Mouse (Mus musculus): ENCODE data around the gene Lax1. TPM values are rescaled to one million over a fixed set of nuclear protein-coding genes. Genes with fewer than 3 reads are reported as not detected.

Lax1 gene
- total and polyA plus RNA-seq, 3 experiments, result 0.04 TPM; not detected in 2

DNA sequence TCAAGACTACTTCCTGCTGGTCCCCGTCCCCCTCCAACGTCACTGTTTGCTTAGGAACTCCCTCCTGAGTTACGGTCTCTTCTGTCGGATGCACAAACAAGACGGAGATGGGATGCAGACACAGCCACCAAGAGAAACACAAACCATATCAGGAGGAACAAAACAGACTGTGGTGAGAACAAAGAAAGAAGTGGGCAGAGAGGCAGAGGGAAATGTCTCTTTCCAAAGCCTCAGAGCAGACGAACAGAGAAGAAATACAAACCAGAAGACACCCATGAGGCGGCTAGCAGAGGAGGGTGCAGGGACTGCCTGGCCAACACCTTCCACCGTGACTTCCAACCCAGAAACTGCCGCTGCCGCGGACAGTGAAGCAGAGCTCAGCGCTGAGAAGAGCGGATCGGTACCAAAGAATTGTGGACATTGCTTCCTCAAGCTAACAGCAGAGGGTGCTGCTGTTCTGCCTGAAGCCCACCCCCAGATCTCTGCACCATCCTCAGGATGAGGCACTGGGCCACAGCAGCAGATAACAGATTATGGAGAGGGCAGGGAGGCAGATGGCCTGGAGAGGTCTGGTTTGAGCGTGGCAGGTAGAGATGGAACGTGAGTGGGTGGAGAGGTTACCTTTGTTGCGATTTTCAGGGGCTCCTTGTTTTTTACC lies 46.2 kb upstream of the Lax1 start (continued):
- TF ChIP-seq TCF12 (IDR thresholded peaks at IDR 0.05; ENCODE audit: low read depth, low read length) (no peak), HCFC1 (IDR thresholded peaks at IDR 0.05; ENCODE audit: low read depth, low read length) (no peak)

DNA sequence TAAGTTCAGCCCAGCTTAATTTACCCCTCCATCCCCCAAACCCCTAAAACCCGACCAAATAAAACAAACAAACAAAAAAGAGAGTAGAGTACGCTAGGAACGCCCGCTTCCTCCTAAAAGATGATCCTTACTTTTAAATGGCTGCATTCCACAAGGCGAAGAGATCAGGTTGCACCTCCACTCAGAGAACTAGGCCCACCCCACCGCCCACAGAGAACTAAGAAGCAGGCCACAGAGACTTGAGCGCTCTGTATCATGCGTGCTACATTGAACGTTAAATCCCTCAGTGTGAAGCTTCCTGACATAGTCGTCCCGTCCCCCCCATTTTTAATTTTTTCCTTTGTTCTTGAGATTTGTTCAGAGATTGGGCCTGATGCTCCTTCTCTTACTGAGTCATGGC lies 42.9 kb upstream of the Lax1 start:
- TF ChIP-seq USF2 (IDR thresholded peaks at IDR 0.05; ENCODE audit: borderline replicate concordance in 1 of 2, insufficient read depth in 1 of 2, low read depth in 1 of 2, low read length in 2 of 2) (no peak), E2F4 (IDR thresholded peaks at IDR 0.05; ENCODE audit: borderline replicate concordance, low read depth, low read length) (no peak), JUND (IDR thresholded peaks at IDR 0.05; ENCODE audit: low read depth, low read length) (no peak), ELF1 (IDR thresholded peaks at IDR 0.05; ENCODE audit: low read depth, low read length) (no peak), TAL1 (IDR thresholded peaks at IDR 0.05; ENCODE audit: low read length) (no peak)
- DNase-seq (ENCODE audit: low read depth, low spot score), result no peak
- Histone ChIP-seq H3K27me3 (ENCODE audit: control insufficient read depth in 1 of 2, insufficient read depth in 2 of 2, low read length in 2 of 2) (no peaks in the 10 kb centered on the region), H3K4me3 (ENCODE audit: control insufficient read depth in 1 of 2, insufficient read depth in 1 of 2, low read depth in 2 of 2, low read length in 2 of 2) (no peak overlapping the region), H3K27ac (ENCODE audit: control insufficient read depth, low read depth, low read length) (no peak overlapping the region), H3K4me1 (ENCODE audit: control insufficient read depth in 1 of 2, insufficient read depth in 2 of 2, low read length in 2 of 2) (peaks cover 5 to 7% of the 10 kb centered on the region in 2 experiments), H3K9me3 (replicated peaks; ENCODE audit: insufficient read depth, low read length) (no peaks in the 10 kb centered on the region), H3K9ac (ENCODE audit: control insufficient read depth, low read depth, low read length, poor library complexity, severe bottlenecking) (no peak overlapping the region), H3K79me2 (ENCODE audit: control insufficient read depth, insufficient read depth, low read length, poor library complexity) (no peaks in the 10 kb centered on the region), H3K36me3 (ENCODE audit: control insufficient read depth in 1 of 2, insufficient read depth in 2 of 2, low read length in 2 of 2) (peaks cover 5 to 9% of the 10 kb centered on the region in 2 experiments)

DNA sequence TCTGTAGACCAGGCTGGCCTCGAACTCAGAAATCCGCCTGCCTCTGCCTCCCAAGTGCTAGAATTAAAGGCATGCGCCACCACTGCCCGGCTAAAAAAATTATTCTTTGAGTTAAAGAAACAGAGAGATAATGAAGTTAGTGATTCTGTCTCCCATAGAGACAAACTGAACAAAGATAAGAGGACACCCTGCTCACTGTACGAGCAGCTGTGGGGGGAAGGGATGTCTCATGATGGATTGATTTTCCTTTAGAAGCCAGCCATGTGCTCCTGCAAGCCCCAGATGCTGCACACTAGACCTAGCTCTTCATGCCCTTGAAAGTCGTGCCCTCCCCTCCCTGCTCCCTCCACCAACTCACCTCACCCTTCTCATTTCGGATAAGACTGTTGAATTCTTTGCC lies 38.4 kb upstream of the Lax1 start:
- Histone ChIP-seq H3K9ac (ENCODE audit: control insufficient read depth, low read depth, low read length, poor library complexity, severe bottlenecking) (no peak overlapping the region), H3K36me3 (ENCODE audit: control insufficient read depth in 1 of 2, insufficient read depth in 2 of 2, low read length in 2 of 2) (peaks cover 9 to 10% of the 10 kb centered on the region in 2 experiments), H3K79me2 (ENCODE audit: control insufficient read depth, insufficient read depth, low read length, poor library complexity) (no peaks in the 10 kb centered on the region), H3K4me3 (ENCODE audit: control insufficient read depth in 1 of 2, insufficient read depth in 1 of 2, low read depth in 2 of 2, low read length in 2 of 2) (no peak overlapping the region), H3K4me1 (ENCODE audit: control insufficient read depth in 1 of 2, insufficient read depth in 2 of 2, low read length in 2 of 2) (peaks cover 9 to 11% of the 10 kb centered on the region in 2 experiments), H3K27me3 (ENCODE audit: control insufficient read depth in 1 of 2, insufficient read depth in 2 of 2, low read length in 2 of 2) (no peaks in the 10 kb centered on the region), H3K27ac (ENCODE audit: control insufficient read depth, low read depth, low read length) (peak overlapping the region; percentile 35; the same call in 1 of the 2 replicates), H3K9me3 (replicated peaks; ENCODE audit: insufficient read depth, low read length) (no peaks in the 10 kb centered on the region)
- TF ChIP-seq MAX (IDR thresholded peaks at IDR 0.05; ENCODE audit: low read length) (peak; percentile 28; the same call in 1 of the 2 replicates), MAFK (IDR thresholded peaks at IDR 0.05; ENCODE audit: borderline replicate concordance, low read depth, low read length) (no peak), GATA1 (IDR thresholded peaks at IDR 0.05; ENCODE audit: low read depth, low read length) (peak; percentile 73), ZNF384 (IDR thresholded peaks at IDR 0.05; ENCODE audit: low read depth, low read length) (peak; percentile 68), EP300 (IDR thresholded peaks at IDR 0.05; ENCODE audit: low read depth in 1 of 2, low read length in 2 of 2) (peak in 1 of 2 experiments; percentile 52; a peak in 1 of 4 replicates), GABPA (IDR thresholded peaks at IDR 0.05; ENCODE audit: low read depth, low read length) (no peak), MXI1 (IDR thresholded peaks at IDR 0.05; ENCODE audit: low read depth, low read length) (peak; percentile 38; the same call in 1 of the 2 replicates), RAD21 (IDR thresholded peaks at IDR 0.05; ENCODE audit: low read depth, low read length) (no peak), SIN3A (IDR thresholded peaks at IDR 0.05; ENCODE audit: low read length) (peak; percentile 42; the same call in 1 of the 2 replicates), MYC (IDR thresholded peaks at IDR 0.05; ENCODE audit: low read depth, low read length) (peak; percentile 67)
- DNase-seq (ENCODE audit: low read depth, low spot score), result peak; percentile 56
